Mouse (Mus musculus): Measurements from ENCODE around the gene Olfm3. TPM values are rescaled to one million over a fixed set of nuclear protein-coding genes. Genes with fewer than 3 reads are reported as not detected.

Olfm3 gene
- polyA plus RNA-seq, 1 experiment, result 0.07 TPM

DNA sequence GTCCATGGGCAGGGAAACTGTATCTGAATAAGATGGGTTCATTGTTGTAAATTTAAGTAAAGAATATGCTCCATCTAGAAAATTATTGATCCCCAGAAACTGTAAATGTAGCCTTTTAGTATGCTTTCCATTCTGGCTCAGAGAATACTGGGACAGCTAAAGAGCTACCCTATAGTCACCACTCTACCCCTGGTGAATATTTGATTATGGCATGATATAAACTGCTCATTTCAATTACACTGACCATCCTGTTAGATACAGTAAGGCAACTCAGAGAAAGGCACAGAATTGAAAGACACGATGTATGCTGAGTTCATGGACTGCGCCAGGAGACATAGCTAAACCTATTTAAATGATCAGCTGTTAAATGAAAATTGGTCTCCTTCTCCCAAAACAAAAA lies 242.4 kb downstream of the Olfm3 start:
- Histone ChIP-seq H3K4me3 (ENCODE audit: control insufficient read depth, insufficient read depth, low read length) (no peak overlapping the region), H3K27me3 (ENCODE audit: control insufficient read depth, insufficient read depth, low read length) (no peaks in the 10 kb centered on the region), H3K27ac (ENCODE audit: control insufficient read depth, insufficient read depth, low read length) (no peak overlapping the region), H3K36me3 (ENCODE audit: control insufficient read depth, insufficient read depth, low read length) (no peaks in the 10 kb centered on the region), H3K4me1 (replicated peaks; ENCODE audit: control insufficient read depth, insufficient read depth, low read length) (no peaks in the 10 kb centered on the region)
- DNase-seq, result no peak
- TF ChIP-seq POLR2A (IDR thresholded peaks at IDR 0.05; ENCODE audit: control insufficient read depth, extremely low read depth, insufficient read depth, low read length, poor library complexity) (no peak), CTCF (IDR thresholded peaks at IDR 0.05; ENCODE audit: borderline replicate concordance, control insufficient read depth, extremely low read depth, insufficient read depth, low read length, poor library complexity) (no peak)
- 96% methylated on average over 2 of the region's 2 CpGs for WGBS

DNA sequence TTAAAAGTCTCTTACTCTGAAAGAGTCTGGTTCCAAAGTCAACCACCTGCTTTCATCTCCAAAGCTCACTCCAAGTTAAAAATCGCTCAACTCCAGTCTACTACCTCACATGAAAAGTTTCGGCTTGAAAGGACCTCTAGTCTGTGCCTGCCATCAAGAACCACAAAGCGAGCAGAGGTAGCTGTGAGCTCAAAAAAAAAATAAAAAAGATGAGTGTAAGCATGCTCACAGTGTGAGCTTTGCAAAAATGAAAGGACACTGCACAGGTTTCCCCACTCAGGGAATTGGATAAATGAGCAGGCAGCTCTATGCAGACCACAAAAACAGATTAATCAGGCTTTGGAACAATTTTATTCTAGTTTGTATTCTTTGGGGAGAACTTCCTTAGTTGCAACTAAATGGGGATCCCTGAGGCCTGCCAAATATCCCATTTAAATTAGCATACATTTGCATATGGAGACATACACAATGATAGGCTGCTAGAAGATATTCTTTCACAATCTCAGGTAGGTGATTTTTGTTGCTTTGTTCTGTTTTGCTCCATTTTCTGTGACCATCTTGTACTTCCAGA lies 255.1 kb downstream of the Olfm3 start:
- no peaks in the 10 kb centered on the region for H3K4me1 ChIP-seq (replicated peaks; ENCODE audit: control insufficient read depth, insufficient read depth, low read length)
- H3K27me3 ChIP-seq (ENCODE audit: control insufficient read depth, insufficient read depth, low read length), result no peaks in the 10 kb centered on the region
- no peaks in the 10 kb centered on the region for H3K36me3 ChIP-seq (ENCODE audit: control insufficient read depth, insufficient read depth, low read length)
- WGBS, result 87% methylated on average over 3 of the region's 3 CpGs
- no peak for DNase-seq
- TF ChIP-seq POLR2A (IDR thresholded peaks at IDR 0.05; ENCODE audit: control insufficient read depth, extremely low read depth, insufficient read depth, low read length, poor library complexity) (no peak), CTCF (IDR thresholded peaks at IDR 0.05; ENCODE audit: borderline replicate concordance, control insufficient read depth, extremely low read depth, insufficient read depth, low read length, poor library complexity) (no peak)
- no peak overlapping the region for H3K27ac ChIP-seq (ENCODE audit: control insufficient read depth, insufficient read depth, low read length)
- no peak overlapping the region for H3K4me3 ChIP-seq (ENCODE audit: control insufficient read depth, insufficient read depth, low read length)

DNA sequence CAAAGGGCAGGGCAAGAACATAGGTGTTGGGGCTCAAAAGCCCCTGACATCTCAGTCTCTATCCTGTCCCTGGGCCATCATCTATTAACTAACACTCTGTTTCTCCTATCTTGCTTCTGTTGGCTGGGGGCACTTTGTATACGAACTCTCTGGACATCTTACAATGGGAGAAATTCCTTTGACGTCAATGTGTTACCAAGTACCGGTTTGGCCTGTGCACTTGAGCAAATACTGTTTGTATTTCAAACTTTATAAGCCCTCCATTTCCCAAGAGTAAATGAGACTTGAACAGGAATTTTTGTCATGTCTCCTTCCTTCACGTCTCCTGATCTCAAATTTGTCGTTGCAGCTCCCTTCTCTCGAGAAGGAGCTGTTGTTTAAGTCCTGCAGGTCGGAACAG lies 270.7 kb downstream of the Olfm3 start:
- 89% methylated on average over 7 of the region's 7 CpGs for WGBS

More for the DNA sequence above, 270.7 kb downstream of the Olfm3 start:
- no peak overlapping the region for H3K4me3 ChIP-seq (ENCODE audit: control insufficient read depth, insufficient read depth, low read length)
- no peaks in the 10 kb centered on the region for H3K4me1 ChIP-seq (replicated peaks; ENCODE audit: control insufficient read depth, insufficient read depth, low read length)
- TF ChIP-seq CTCF (IDR thresholded peaks at IDR 0.05; ENCODE audit: borderline replicate concordance, control insufficient read depth, extremely low read depth, insufficient read depth, low read length, poor library complexity) (no peak), POLR2A (IDR thresholded peaks at IDR 0.05; ENCODE audit: control insufficient read depth, extremely low read depth, insufficient read depth, low read length, poor library complexity) (no peak)
- DNase-seq, result no peak
- no peak overlapping the region for H3K27ac ChIP-seq (ENCODE audit: control insufficient read depth, insufficient read depth, low read length)
- H3K36me3 ChIP-seq (ENCODE audit: control insufficient read depth, insufficient read depth, low read length), result no peaks in the 10 kb centered on the region
- no peaks in the 10 kb centered on the region for H3K27me3 ChIP-seq (ENCODE audit: control insufficient read depth, insufficient read depth, low read length)

All from thymus, adult 2 months (tissue).